11 mouse cellular contexts compared by ENCODE assay signal in the genomic region with DNA sequence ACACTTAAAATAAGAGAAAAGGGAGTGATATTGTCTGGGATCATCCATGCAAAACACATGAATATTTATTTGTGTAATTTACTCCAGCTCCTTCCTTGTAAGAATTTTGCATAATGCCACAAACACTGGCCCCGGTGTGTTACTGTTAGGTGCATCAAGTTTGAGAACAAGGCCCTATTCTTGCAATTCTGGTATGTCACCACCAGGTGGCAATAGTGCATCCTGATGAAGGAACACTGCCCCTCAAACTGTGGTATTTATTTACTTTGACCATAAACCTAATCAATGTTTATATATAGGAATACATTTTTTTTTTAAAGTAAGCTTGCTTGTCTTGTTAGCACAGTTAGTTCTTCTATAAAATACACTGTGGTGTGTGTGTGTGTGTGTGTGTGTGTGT.
DNase-seq lines count a peak whose midpoint lies in the region; ATAC-seq and TF ChIP-seq lines count a peak whose summit lies in the region.
"Had no signal": no experiment of that assay in that cellular context is flagged by ENCODE, and none has a peak within 500 bp of the region (broad histone marks: within the 10 kb centered on the region; RNA-seq: fewer than 3 reads in every experiment).

No protein-coding gene starts in this region.

- no peak for ATAC-seq in midbrain, embryonic 14.5 days (ENCODE audit: low FRiP score, low TSS enrichment)
- ATAC-seq in midbrain, embryonic 13.5 days = no peak
- no peak for ATAC-seq in kidney, embryonic 14.5 days (ENCODE audit: low FRiP score, low TSS enrichment)

- WGBS in heart, adult 2 months = 70% methylated on average over 1 of the region's 1 CpGs
- WGBS in midbrain, embryonic 14.5 days = 69% methylated on average over 1 of the region's 1 CpGs
- 54% methylated on average over 1 of the region's 1 CpGs for WGBS in midbrain, embryonic 13.5 days
- WGBS in kidney, embryonic 14.5 days = 93% methylated on average over 1 of the region's 1 CpGs

- H3K9ac ChIP-seq in heart, adult 2 months (ENCODE audit: low read depth, low read length) = no peak overlapping the region
- H3K9ac ChIP-seq in midbrain, embryonic 14.5 days (replicated peaks; ENCODE audit: low read length) = no peak overlapping the region
- H3K9ac ChIP-seq in midbrain, embryonic 13.5 days (replicated peaks) = no peak overlapping the region
- H3K9ac ChIP-seq in kidney, embryonic 14.5 days (ENCODE audit: low read depth, low read length) = no peak overlapping the region
- H3K9ac ChIP-seq: lung, embryonic 15.5 days had no signal

- no peaks in the 10 kb centered on the region for H3K9me3 ChIP-seq in midbrain, embryonic 14.5 days (ENCODE audit: control insufficient read depth, low read length)
- H3K9me3 ChIP-seq in midbrain, embryonic 13.5 days = no peaks in the 10 kb centered on the region
- no peaks in the 10 kb centered on the region for H3K9me3 ChIP-seq in kidney, embryonic 14.5 days (ENCODE audit: control insufficient read depth, low read length)
- H3K9me3 ChIP-seq: lung, embryonic 15.5 days had no signal

- H3K4me1 ChIP-seq in heart, adult 2 months (ENCODE audit: control insufficient read depth, insufficient read depth, low read length) = no peaks in the 10 kb centered on the region
- peaks cover 12% of the 10 kb centered on the region; the same call in 1 of the 2 replicates for H3K4me1 ChIP-seq in midbrain, embryonic 14.5 days (ENCODE audit: control insufficient read depth, insufficient read depth, low read length)
- peaks cover 25% of the 10 kb centered on the region for H3K4me1 ChIP-seq in midbrain, embryonic 13.5 days (replicated peaks)
- 0 out of 2 replicates have a peak, but pooled peaks cover 9% of the 10 kb centered on the region for H3K4me1 ChIP-seq in kidney, embryonic 14.5 days (ENCODE audit: control insufficient read depth, insufficient read depth, low read length)

- no peak for DNase-seq in heart, adult 2 months
- DNase-seq in heart, adult 11 months = no peak
- peak; percentile 45 for DNase-seq in midbrain, embryonic 14.5 days
- peak; percentile 12 for DNase-seq in c-Kit-positive CD71-negative TER-119-negative erythroid progenitor cells, embryonic 14.5 days (ENCODE audit: low read depth)
- peak; percentile 40 for DNase-seq in thymus, postnatal 14 days
- DNase-seq in layer of hippocampus, adult 18-20 months (ENCODE audit: low spot score in 2 of 2) = no peak
- DNase-seq: kidney, adult 11 months had no signal

- H3K27me3 ChIP-seq in heart, adult 2 months (ENCODE audit: control insufficient read depth, insufficient read depth, low read length) = no peaks in the 10 kb centered on the region
- 0 out of 2 replicates have a peak, but pooled peaks cover 6% of the 10 kb centered on the region for H3K27me3 ChIP-seq in midbrain, embryonic 14.5 days (ENCODE audit: control insufficient read depth, insufficient read depth, low read length)
- peaks cover 42% of the 10 kb centered on the region for H3K27me3 ChIP-seq in midbrain, embryonic 13.5 days
- no peaks in the 10 kb centered on the region for H3K27me3 ChIP-seq in kidney, embryonic 14.5 days (ENCODE audit: control insufficient read depth, insufficient read depth, low read length)
- H3K27me3 ChIP-seq: lung, embryonic 15.5 days had no signal

- TF ChIP-seq CTCF in heart, adult 2 months (IDR thresholded peaks at IDR 0.05) = peak; percentile 78

- intact Hi-C loops in heart, adult 2 months (cut with DNase I) = loop anchor here (5.0 kb wide), 1 partner anchor 774 kb away; a partner anchor contains a TSS

- H3K79me2 ChIP-seq in heart, adult 2 months (replicated peaks; ENCODE audit: control insufficient read depth, insufficient read depth, low read length) = no peaks in the 10 kb centered on the region

- H3K36me3 ChIP-seq in heart, adult 2 months (ENCODE audit: control insufficient read depth, insufficient read depth, low read length) = no peaks in the 10 kb centered on the region
- H3K36me3 ChIP-seq in midbrain, embryonic 14.5 days (ENCODE audit: control insufficient read depth, insufficient read depth, low read length) = no peaks in the 10 kb centered on the region
- H3K36me3 ChIP-seq in midbrain, embryonic 13.5 days = no peaks in the 10 kb centered on the region
- H3K36me3 ChIP-seq in kidney, embryonic 14.5 days (ENCODE audit: control insufficient read depth, insufficient read depth, low read length) = no peaks in the 10 kb centered on the region
- H3K36me3 ChIP-seq: lung, embryonic 15.5 days had no signal

- no peak overlapping the region for H3K27ac ChIP-seq in heart, adult 2 months
- H3K27ac ChIP-seq in midbrain, embryonic 14.5 days (replicated peaks; ENCODE audit: low read depth, low read length) = no peak overlapping the region
- no peak overlapping the region for H3K27ac ChIP-seq in midbrain, embryonic 13.5 days
- H3K27ac ChIP-seq in kidney, embryonic 14.5 days (ENCODE audit: low read depth, low read length) = no peak overlapping the region
- H3K27ac ChIP-seq: lung, embryonic 15.5 days had no signal

- no peak overlapping the region for H3K4me2 ChIP-seq in midbrain, embryonic 14.5 days (ENCODE audit: low read length)
- H3K4me2 ChIP-seq in midbrain, embryonic 13.5 days (replicated peaks) = no peak overlapping the region
- no peak overlapping the region for H3K4me2 ChIP-seq in kidney, embryonic 14.5 days (replicated peaks; ENCODE audit: low read depth, low read length)
- H3K4me2 ChIP-seq: lung, embryonic 15.5 days had no signal

- TF ChIP-seq EP300 in heart, adult 2 months (IDR thresholded peaks at IDR 0.05; ENCODE audit: insufficient read depth, low read depth, low read length) = no peak

- TF ChIP-seq POLR2A in heart, adult 2 months (IDR thresholded peaks at IDR 0.05; ENCODE audit: insufficient read depth, low read depth, low read length) = no peak

- H3K4me3 ChIP-seq in heart, adult 2 months = no peak overlapping the region
- no peak overlapping the region for H3K4me3 ChIP-seq in midbrain, embryonic 14.5 days (replicated peaks; ENCODE audit: low read depth, low read length)
- no peak overlapping the region for H3K4me3 ChIP-seq in midbrain, embryonic 13.5 days (replicated peaks)
- H3K4me3 ChIP-seq in kidney, embryonic 14.5 days (ENCODE audit: low read length) = no peak overlapping the region
- H3K4me3 ChIP-seq: erythroblast, embryonic 14.5 days; lung, embryonic 15.5 days had no signal

Comparison
In these comparisons a context has a peak if more than half of its experiments do, and no peak if none do; other contexts are left out.
1. DNase-seq: peak in midbrain, embryonic 14.5 days (single experiment), c-Kit-positive CD71-negative TER-119-negative erythroid progenitor cells, embryonic 14.5 days (single experiment) and thymus, postnatal 14 days (single experiment); none in heart, adult 2 months (0 of 2), heart, adult 11 months (single experiment) and layer of hippocampus, adult 18-20 months (0 of 2).